Mouse (Mus musculus) layer of hippocampus, postnatal 10 days (tissue): ENCODE measurements around the gene 1700017N19Rik. TPM values are rescaled to one million over a fixed set of nuclear protein-coding genes. Genes with fewer than 3 reads are reported as not detected.
"Not testable (repeated sequence)": the region's sequence is repeated elsewhere in the genome, so short reads cannot be mapped to it uniquely, and the experiment has no call there.

ENCODE experiments used
- DNase-seq, 2 experiments: peaks; one replicate each; pipeline ENCODE4 v3.0.0; 2021; ENCODE audit warnings: low spot score in 2 of 2
- long read RNA-seq: library from polyadenylated mRNA; stranded (forward); transcript quantifications from one replicate; pipeline ENCODE4 v2.0.0, GENCODE M21; 2023
- total RNA-seq, 2 experiments: library from RNA; stranded (reverse); gene quantifications; 2 replicates each; pipeline ENCODE4 v1.2.3; 2021

The 1700017N19Rik gene
- total RNA-seq, result not detected
- long read RNA-seq, result 0 reads

DNA sequence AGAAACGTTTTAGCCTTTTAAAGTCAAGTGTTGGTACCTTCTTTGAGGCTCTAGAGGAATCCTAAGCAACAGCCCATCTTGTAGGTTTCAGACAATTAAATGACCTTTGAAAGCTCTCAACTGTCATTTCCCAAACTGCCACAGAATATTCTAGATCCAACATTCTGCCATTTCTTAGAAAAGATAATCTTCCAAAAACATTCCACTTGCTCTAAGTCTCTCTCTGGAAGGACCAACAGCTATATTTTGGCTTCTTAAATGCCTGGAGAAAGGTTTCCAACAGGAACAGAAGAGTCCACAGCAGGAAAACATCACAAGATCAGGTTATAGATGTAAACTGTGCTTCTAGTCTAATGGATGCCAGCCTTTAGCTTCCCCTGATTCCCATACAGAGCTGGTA, at the start of gene 1700017N19Rik, which contains the start of gene 4930430F08Rik:
1700017N19Rik (plus strand) TSS at position 162 of the 400 bp plus-strand sequence.
4930430F08Rik (minus strand) TSS at position 101 of the 400 bp plus-strand sequence.
- no peak for DNase-seq

DNA sequence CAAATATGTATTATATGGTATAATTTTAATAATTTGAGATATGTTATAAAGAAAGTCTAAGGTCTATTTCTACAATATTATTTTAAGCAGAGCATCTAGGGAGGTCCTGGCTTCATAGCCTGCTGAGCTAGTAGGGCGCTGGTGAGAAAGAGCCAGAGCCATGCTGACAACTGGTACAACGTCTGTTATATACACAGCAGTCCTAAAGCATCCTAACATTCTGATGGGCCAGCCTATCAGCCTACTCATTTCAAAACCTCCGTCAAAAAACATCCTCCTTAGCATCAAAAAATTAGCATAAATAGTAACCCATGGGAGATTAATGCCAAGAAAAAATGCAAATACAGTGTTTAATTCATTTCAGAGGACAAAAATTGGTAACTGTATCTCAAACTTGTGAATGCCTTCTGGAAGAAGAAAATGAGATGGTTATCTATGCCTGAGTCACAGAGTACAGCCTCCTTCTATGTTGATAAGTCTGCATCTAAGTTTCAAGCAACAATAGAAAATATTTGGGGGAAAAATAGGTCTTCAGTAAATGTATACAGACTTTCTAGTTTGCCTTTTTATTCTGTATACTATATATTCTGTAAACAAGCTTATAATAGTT, 33.6 kb upstream of the 1700017N19Rik start:
- DNase-seq, result no peak

DNA sequence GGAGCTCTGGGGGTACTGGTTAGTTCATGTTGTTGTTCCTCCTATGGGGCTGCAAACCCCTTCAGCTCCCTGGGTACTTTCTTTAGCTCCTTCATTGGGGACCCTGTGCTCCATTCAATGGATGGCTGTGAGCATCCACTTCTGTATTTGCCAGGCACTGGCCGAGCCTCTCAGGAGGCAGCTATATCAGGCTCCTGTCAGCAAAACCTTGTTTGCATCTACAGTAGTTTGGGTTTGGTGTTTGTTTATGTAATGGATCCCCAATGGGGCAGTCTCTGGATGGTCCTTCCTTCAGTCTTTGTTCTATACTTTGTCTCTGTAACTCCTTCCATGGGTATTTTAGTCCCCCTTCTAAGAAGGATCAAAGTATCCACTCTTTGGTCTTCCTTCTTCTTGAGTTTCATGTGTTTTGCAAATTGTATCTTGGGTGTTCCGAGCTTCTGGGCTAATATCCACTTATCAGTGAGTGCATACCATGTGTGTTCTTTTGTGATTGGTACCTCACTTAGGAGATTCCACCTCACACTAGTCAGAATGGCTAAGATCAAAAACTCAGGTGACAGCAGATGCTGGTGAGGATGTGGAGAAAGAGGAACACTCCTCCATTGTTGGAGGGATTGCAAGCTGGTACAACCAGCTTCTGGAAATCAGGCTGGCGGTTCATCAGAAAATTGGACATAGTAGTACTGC, 29.9 kb upstream of the 1700017N19Rik start:
- not testable (repeated sequence) for DNase-seq

DNA sequence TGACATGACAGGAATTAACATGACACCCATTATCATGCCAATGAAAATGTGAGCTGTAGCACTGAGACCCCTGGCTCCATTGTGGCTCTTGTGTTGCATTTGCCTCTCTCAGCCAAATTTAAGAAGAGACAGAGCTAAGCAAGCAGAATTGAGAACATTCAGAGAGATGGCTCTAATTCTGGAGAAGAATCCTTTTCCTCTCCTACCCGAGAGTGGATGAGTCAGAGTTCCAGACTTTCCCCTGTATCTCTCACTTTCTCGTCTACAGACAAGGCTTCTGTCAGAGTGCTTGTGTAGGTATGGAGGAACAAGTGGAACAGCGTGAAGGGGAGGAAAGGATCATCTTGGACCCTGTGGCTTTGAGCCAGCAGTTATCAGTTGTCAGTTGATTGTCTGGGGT, 26.2 kb upstream of the 1700017N19Rik start:
- DNase-seq, result no peak

DNA sequence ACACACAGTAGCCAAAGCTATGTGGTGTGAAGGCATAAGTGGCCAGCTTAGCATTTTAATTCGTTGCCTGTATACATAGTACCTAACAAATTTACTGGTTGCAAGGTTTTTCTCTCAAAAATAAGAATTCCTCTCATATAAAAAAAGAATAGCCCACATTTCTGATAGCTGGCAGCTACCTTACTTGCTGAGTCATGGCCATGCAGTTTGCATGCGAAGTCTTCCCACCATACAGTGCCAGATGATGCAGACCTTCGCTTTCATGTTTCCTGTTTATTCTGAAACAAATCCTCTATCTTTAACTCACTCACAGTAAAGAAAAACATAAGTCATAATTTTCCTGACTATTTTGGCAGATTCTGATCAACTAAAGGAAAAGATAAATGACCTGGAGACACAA, 18.6 kb upstream of the 1700017N19Rik start:
- DNase-seq, result no peak

DNA sequence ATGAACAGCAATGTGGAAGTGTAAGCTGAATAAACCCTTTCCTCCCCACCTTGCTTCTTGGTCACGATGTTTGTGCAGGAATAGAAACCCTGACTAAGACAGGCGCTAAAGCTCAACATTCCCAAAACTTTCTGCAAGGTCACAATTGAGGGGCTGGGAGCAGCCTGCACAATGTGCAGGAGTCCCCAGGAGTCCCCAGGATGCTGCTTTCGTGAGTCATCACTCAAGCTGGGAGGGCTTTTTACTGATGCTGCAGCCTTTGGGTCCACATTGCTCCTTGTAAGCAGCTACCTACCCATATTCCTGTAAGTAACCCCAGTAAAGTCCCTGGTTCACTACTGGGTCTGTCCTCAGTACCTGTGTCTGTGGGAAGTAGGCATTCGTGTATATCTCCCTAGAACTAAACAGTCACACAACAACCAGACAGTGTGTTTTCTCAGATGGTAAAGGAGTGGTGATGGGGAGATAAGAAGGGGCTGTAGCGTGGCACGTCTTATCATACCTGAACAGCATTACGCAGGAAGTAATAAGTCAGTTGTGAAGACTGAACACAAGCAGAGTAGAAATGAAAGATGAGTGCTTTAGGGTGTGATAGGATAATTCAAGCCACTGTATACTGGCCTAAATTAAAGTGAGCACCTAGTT, 15.7 kb upstream of the 1700017N19Rik start:
- DNase-seq, result no peak

DNA sequence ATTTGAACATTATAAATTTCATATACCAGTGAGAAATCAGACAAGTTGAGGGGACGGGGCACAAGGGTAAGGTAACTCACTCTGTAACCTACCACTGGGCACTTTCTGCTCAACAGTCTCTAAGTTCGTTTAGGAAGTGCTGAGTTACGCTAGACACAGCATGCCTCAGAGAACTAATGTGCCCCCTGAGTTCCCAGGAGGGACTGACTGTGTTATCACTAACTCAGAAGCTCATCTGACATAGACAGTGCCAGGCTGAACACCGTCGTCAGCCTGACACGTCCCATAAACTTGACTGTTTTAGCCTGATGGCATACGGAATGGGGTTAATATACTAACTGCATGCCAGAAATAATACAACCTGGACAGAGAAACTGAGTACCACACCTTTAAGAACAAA, 15.0 kb upstream of the 1700017N19Rik start:
- no peak for DNase-seq

DNA sequence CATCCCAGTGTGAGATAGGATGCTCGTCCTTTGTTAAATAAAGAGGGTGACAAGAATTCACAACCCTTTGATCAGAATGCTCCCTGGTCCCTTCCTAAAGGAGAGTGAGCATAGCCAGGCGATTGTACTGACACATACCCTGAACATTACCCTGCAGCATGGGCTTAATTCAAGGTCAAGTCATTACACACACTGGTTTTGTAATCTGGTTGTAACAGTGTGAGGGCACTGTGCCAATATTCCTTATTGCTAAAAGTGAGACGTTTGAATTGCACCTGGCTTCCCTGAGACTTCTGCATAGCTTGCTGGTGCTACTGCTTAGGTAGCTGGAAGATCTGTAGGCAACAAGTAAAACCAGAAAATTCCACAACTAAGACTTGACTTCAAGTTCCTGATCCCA, 6.1 kb upstream of the 1700017N19Rik start:
- DNase-seq, result no peak

DNA sequence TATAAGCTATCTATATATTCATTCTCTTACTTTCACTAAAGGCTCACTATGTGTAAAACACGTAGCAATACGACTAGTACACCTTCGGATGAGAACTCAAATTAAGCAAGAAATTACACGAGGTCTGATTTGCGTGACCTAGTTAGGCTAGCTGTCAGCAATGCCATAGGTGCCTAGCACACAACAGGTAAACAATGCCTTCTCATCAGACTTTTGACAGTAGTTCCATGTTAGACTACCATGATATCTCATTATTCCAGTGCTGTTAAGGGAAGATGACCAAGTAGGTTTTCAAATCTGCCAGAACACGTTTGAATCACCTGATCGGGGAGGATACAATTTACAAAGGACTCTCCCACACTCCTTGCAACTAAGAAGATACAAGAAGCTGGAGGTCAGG, 1.8 kb upstream of the 1700017N19Rik start:
- no peak for DNase-seq

DNA sequence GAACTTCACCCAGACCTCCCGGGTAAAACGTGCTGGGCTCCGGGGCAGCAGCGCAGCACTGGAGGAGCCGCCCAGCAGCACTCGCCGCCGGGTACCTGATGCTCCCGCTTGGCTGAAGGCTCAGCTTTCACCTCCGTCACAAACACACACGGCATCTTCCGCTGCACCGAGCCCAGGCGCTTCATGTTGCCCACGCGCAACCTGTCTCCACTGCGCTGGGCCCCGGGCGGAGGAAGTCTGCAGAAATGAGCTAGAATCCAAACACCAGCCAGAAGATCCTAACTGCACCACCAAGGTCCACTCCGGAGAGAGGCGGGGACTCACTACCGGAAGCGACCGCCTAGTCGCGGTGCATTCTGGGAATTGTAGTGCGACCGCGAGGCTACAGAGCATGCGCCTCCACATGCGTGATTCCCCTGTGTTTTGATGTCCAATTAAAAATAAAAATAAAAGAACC, 1.3 kb upstream of the 1700017N19Rik start:
- DNase-seq, result peak; percentile 87 to 89

DNA sequence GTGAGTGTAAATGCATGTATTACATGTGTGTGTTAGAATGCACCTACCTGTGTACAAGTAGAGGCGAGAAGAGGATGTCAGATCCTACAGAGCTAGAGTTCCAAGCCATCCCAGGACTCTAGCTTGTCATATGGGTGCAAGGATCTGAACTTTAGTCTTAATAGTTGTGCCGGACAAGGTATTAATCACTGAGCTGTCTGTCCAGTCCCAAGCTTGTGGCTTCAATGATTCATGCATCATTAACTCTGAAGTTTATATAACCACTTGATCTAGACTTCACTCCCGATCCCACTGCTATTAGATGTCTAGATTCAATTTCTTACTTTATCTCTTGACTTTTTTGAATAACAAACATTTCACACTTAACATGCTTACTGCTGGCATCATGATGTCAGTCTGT, 8.1 kb downstream of the 1700017N19Rik start:
- no peak for DNase-seq

DNA sequence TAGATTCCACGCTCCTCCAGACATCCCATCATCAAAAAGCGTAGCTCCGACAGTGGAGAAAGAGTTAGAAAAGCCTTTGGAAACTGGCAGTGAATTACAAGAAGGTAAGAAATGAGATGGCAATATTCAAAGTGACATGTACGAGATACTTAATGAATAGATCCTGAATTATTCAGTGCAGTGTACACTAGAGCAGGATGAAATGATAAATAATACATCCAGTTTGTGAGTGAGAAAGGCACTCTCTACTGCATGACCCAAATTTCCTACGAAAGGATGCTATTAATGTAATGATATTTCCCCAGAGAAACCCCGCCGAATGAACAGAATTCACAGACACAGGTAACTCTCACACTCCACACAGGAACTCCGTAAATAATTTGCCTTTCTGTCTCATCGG, 13.2 kb downstream of the 1700017N19Rik start:
- DNase-seq, result no peak

DNA sequence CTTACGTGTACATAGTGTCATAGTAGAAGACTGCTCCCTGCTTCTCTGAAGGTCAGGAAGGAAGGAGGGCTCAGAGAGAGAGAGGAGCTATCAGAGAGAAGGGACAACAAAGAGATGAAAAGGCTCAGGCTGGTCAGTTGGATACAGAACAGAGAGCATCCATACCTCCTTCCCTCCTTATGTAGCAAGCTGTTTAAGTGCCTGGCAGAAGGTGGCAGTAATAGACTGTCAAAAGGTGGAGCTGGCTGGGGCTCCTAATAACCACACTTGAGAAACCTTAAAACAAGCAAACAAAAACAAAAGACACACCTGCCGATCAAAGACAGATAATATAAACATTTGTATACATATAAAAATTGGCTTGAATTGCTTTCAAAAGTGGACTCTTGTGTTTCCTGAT, 14.0 kb downstream of the 1700017N19Rik start:
- DNase-seq, result no peak

DNA sequence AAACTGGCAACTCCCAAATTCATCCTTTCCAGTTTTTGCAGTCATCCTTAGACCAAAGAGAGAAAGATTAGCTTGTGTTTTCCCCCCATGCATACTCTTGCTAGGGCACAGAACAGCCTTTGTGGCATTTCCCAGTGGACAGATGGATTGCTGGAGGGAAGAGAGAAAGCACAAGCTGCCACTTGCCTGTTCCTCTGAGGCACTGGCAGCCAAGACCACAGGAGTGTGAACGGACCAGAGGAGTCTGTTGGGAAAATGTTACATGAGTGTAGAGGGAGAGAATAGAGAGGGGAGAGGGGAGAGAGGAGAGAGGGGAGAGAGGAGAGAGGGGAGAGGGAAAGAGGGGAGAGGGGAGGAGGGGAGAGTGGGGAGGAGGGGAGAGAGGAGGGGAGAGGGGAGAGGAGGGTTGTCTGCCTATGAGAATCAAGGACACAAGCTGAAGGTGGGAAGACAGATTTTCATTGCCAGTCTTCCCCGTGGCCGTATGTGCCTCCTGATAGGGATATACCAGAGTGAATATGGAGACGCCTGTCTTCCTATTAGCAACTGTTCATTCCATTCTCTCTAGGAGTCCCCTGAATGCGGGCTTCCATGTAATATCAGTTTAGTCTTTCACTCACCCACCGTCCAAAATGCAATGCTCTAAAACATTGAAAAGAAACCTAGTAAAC, 27.1 kb downstream of the 1700017N19Rik start:
- peak; percentile 29 to 47 for DNase-seq

DNA sequence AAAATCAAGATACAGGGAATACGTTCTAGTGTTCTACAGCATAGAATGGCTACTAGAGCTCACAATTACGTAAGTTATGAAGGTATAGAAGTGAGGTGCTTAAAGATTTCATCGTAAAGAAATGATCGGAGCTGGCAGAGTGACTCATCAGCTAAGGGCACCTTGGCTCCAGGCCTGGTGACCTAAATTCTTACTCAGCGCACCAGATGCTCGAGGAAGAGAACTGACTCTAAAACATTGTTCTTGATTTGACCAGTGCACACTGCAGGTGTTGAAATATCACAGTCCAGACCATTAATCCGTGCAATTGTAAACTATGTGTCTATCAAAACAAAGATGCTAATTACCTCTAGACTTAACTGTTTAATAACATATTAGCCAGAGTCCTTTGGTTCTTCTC, 29.2 kb downstream of the 1700017N19Rik start:
- no peak for DNase-seq

DNA sequence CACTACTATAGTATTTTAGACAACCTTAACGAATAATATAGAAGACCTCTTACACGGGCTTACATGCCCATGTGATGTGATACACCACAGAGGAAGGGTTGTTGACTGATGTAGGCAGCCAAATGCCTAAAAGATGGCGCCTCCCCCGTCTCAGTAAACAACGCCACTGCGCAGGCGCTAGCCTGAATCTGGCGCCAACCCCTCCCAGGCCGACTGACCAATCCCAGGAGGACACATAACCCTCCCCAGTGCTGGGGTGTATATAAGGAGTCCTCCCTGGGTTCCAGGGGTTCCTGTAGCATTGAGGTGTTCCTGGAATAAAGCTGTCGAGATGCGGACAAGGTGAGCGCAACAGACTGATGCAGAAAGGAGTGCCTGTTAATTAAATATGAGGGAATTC, 29.8 kb downstream of the 1700017N19Rik start:
- DNase-seq, result no peak

DNA sequence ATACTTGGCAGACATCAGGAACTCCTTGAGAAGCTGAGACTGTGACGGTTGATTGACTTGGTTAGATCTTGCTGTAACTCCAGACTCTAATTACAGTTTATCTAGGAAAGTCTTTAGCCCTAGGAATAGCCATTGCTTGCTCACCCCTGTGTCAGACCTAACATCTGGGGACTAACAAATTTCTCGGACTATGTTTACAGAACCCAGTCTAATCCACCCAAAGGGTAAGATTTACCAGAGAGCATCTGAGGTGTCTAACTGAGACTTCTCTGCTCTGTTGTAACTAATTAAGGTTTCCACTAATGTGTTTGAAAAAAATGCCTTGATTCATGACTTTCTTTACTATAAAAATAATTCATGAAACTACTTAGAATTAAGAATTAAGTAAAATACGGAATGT, 32.2 kb downstream of the 1700017N19Rik start:
- no peak for DNase-seq

DNA sequence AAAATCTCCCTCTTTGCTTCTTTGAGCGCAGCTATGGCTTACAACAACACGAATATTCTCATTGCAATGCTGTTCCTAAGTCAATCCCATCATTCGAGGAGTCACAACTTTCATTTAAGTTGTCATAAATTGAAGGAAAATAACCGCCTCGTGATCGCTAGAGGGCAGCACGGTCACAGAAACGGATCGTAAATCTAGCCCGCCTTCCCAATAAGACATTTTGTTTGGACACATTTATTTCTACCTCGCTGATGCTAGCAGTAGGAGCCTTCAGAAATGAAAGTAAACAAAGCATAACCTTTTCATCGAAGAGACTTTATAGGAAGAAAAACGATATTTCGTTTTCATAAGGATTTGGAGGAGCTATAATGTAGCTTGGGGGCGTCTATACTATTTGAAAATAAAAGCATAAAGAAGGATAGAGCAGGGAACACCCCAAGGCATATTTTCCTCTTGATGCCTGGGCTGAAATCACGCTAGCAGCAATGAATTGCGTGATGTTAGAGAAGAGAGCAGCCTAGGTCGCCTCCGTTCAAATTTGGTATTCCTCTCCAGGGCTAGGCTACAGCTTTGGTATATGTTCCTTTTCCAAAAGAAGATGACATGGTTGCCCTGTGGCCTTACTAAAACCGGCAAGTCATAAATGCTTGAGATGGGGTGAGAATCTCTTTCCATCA, 39.6 kb downstream of the 1700017N19Rik start:
- DNase-seq, result peak; percentile 69 to 79

DNA sequence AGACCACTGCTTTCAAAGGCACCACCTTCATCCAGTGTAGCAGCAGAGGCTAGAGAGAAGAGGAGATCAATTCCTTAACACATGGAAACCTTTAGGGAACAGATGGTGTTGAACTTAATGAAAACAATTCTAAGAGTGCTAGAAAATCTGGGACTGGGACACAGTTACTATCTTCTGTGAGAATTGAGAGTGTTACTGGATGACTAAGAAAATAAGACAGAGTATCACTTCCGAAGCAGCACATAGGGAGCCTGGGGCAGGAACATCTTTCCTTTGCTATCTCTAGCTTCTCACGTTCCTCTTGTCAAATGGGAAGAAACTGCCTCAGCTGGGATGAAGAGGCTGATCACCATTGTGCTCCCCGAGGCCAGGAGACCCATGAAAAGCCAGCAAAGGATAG, 52.6 kb downstream of the 1700017N19Rik start:
- no peak for DNase-seq

DNA sequence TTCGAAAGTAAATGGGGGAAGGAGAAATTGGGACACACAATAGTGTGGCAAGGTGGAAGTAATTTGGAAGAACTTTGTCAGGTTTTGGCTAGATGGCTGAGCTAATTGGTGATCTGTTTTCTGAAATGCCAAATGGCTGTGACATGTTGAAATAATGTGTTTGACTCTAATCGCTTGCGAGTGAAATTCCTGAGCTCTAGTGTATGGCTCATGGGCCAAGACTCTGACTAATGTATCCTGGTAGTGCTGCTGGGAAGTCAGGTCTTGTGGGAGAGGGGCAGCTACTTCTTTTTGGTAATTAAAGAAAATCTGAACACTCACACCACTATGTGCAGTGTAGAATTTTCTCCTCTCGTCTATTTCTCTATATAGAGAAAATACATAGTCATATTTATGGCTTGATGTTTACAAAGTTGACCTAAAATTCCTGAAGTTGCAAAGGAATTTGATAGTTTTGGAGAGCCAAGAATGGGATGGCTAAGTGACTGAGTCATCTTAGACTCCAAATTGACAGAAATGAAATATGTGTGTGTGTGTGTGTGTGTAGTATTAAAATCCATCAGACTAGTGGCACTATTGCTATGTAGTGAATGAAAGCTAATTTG, 55.1 kb downstream of the 1700017N19Rik start:
- DNase-seq, result no peak

DNA sequence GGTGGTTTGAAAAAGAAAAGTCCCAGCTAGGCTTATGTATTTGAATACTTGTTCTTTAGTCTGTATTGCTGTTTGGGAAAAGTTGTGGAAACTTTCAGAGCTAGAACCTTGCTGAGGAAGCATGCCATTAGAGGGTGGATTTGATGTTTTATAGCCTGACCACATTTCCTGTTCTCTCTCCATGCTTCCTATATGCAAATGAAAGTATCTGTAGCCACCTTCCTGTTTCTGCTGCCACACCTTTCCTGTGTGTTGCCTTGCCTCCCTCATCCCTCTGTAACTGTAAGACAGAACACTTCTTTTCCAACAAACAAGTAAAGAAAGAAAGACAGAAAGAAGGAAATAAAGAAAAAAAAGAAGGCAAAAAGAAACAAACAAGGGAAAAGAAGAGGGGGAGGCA, 63.9 kb downstream of the 1700017N19Rik start:
- DNase-seq, result no peak
